Mouse (Mus musculus): Measurements from ENCODE around the gene Ctnnbl1. TPM values are rescaled to one million over a fixed set of nuclear protein-coding genes. Genes with fewer than 3 reads are reported as not detected.

Gene Ctnnbl1
- polyA plus RNA-seq, 1 experiment from 2014 or later: 44.5 TPM

GRCm38 (mm10) chr2:157770761-157771160 is 33.6 kb downstream of the Ctnnbl1 start:
- no peaks in the 10 kb centered on the region for H3K27me3 ChIP-seq
- ATAC-seq: no peak
- POLR2A ChIA-PET: no interaction called here
- no peak for TF ChIP-seq CTCF (IDR thresholded peaks at IDR 0.05)
- in situ Hi-C loops (cut with MboI; ENCODE audit: low pct_unique_long_range_greater_than_20kb): no loop called here
- DNase-seq (ENCODE audit: low read depth, low spot score): no peak
- CTCF ChIA-PET: interaction anchor here (1.3 kb wide), 1 partner anchor 15 kb away, joined by 3 read pairs; no protein-coding TSS in a partner anchor

- in situ Hi-C loops (cut with MboI; ENCODE audit: low pct_unique_long_range_greater_than_20kb): no loop called here
- ATAC-seq (no peak), DNase-seq (ENCODE audit: low read depth, low spot score) (no peak)
- ChIA-PET CTCF (no interaction called here), POLR2A (no interaction called here)
- TF ChIP-seq CTCF (IDR thresholded peaks at IDR 0.05): no peak
- no peaks in the 10 kb centered on the region for H3K27me3 ChIP-seq
Measured at GRCm38 (mm10) chr2:157773661-157774060, 36.5 kb downstream of the Ctnnbl1 start.

GRCm38 (mm10) chr2:157775957-157776356 is 38.8 kb downstream of the Ctnnbl1 start:
- ChIA-PET CTCF (no interaction called here), POLR2A (no interaction called here)
- ATAC-seq: no peak
- no peak for DNase-seq (ENCODE audit: low read depth, low spot score)
- TF ChIP-seq CTCF (IDR thresholded peaks at IDR 0.05): no peak
- H3K27me3 ChIP-seq: no peaks in the 10 kb centered on the region
- in situ Hi-C loops (cut with MboI; ENCODE audit: low pct_unique_long_range_greater_than_20kb): no loop called here

GRCm38 (mm10) chr2:157780956-157781355 is 43.8 kb downstream of the Ctnnbl1 start:
- H3K27me3 ChIP-seq: no peaks in the 10 kb centered on the region
- ChIA-PET CTCF (no interaction called here), POLR2A (no interaction called here)
- no peak for DNase-seq (ENCODE audit: low read depth, low spot score)
- no peak for TF ChIP-seq CTCF (IDR thresholded peaks at IDR 0.05)
- in situ Hi-C loops (cut with MboI; ENCODE audit: low pct_unique_long_range_greater_than_20kb): no loop called here
- ATAC-seq: no peak

GRCm38 (mm10) chr2:157783152-157783551 is 46.0 kb downstream of the Ctnnbl1 start:
- TF ChIP-seq CTCF (IDR thresholded peaks at IDR 0.05): no peak
- no peaks in the 10 kb centered on the region for H3K27me3 ChIP-seq
- DNase-seq (ENCODE audit: low read depth, low spot score) (no peak), ATAC-seq (no peak)
- ChIA-PET POLR2A (no interaction called here), CTCF (no interaction called here)
- in situ Hi-C loops (cut with MboI; ENCODE audit: low pct_unique_long_range_greater_than_20kb): no loop called here

- DNase-seq (ENCODE audit: low read depth, low spot score) (no peak), ATAC-seq (no peak)
- in situ Hi-C loops (cut with MboI; ENCODE audit: low pct_unique_long_range_greater_than_20kb): no loop called here
- ChIA-PET POLR2A (no interaction called here), CTCF (no interaction called here)
- TF ChIP-seq CTCF (IDR thresholded peaks at IDR 0.05): no peak
- H3K27me3 ChIP-seq: no peaks in the 10 kb centered on the region
Measured at GRCm38 (mm10) chr2:157784238-157784637, 47.0 kb downstream of the Ctnnbl1 start.

- no peak for TF ChIP-seq CTCF (IDR thresholded peaks at IDR 0.05)
- CTCF ChIA-PET: no interaction called here
- H3K27me3 ChIP-seq: no peaks in the 10 kb centered on the region
- in situ Hi-C loops (cut with MboI; ENCODE audit: low pct_unique_long_range_greater_than_20kb): no loop called here
- POLR2A ChIA-PET: no interaction called here
- DNase-seq (ENCODE audit: low read depth, low spot score) (no peak), ATAC-seq (no peak)
Measured at GRCm38 (mm10) chr2:157784647-157785046, 47.4 kb downstream of the Ctnnbl1 start.

- in situ Hi-C loops (cut with MboI; ENCODE audit: low pct_unique_long_range_greater_than_20kb): no loop called here
- ChIA-PET POLR2A (no interaction called here), CTCF (no interaction called here)
- TF ChIP-seq CTCF (IDR thresholded peaks at IDR 0.05): no peak
- ATAC-seq (no peak), DNase-seq (ENCODE audit: low read depth, low spot score) (no peak)
- no peaks in the 10 kb centered on the region for H3K27me3 ChIP-seq
Measured at GRCm38 (mm10) chr2:157789226-157789625, 52.0 kb downstream of the Ctnnbl1 start.

- no peak for TF ChIP-seq CTCF (IDR thresholded peaks at IDR 0.05)
- ATAC-seq: no peak
- DNase-seq (ENCODE audit: low read depth, low spot score): no peak
- in situ Hi-C loops (cut with MboI; ENCODE audit: low pct_unique_long_range_greater_than_20kb): no loop called here
- no peaks in the 10 kb centered on the region for H3K27me3 ChIP-seq
- CTCF ChIA-PET: no interaction called here
- POLR2A ChIA-PET: no interaction called here
Measured at GRCm38 (mm10) chr2:157790836-157791495, 53.8 kb downstream of the Ctnnbl1 start.

- no peak for ATAC-seq
- TF ChIP-seq CTCF (IDR thresholded peaks at IDR 0.05): no peak
- no peak for DNase-seq (ENCODE audit: low read depth, low spot score)
- ChIA-PET CTCF (no interaction called here), POLR2A (no interaction called here)
- no peaks in the 10 kb centered on the region for H3K27me3 ChIP-seq
- in situ Hi-C loops (cut with MboI; ENCODE audit: low pct_unique_long_range_greater_than_20kb): no loop called here
Measured at GRCm38 (mm10) chr2:157791528-157792162, 54.4 kb downstream of the Ctnnbl1 start.

GRCm38 (mm10) chr2:157792840-157793552 is 55.8 kb downstream of the Ctnnbl1 start:
- TF ChIP-seq CTCF (IDR thresholded peaks at IDR 0.05): no peak
- in situ Hi-C loops (cut with MboI; ENCODE audit: low pct_unique_long_range_greater_than_20kb): no loop called here
- H3K27me3 ChIP-seq: no peaks in the 10 kb centered on the region
- DNase-seq (ENCODE audit: low read depth, low spot score) (no peak), ATAC-seq (no peak)
- ChIA-PET CTCF (interaction anchor here (0.9 kb wide), 1 partner anchor 10 kb away, joined by 3 read pairs; no protein-coding TSS in a partner anchor), POLR2A (no interaction called here)
